Mouse (Mus musculus): ENCODE data around the gene Dars. TPM values are rescaled to one million over a fixed set of nuclear protein-coding genes. Genes with fewer than 3 reads are reported as not detected.

The Dars gene
- 163 and 165 TPM in 2 replicates for polyA plus RNA-seq (2015; fragmentation: Nextera tagmentation; extraction: Ambion mirVana)

GRCm38 (mm10) chr1:128416584-128417532 lies at the start of gene Dars:
Gene Dars, minus strand, starts transcription at chr1:128417368.
- ATAC-seq (ENCODE audit: low FRiP score): peak; percentile 95
- H3K9me3 ChIP-seq: no peaks in the 10 kb centered on the region
- H3K4me1 ChIP-seq (replicated peaks): 0 out of 2 replicates have a peak, but pooled peaks cover 3% of the 10 kb centered on the region
- H3K27me3 ChIP-seq: no peaks in the 10 kb centered on the region
- peaks cover 12% of the 10 kb centered on the region for H3K36me3 ChIP-seq
- H3K9ac ChIP-seq: peak within 1 kb of the TSS; percentile 96
- H3K4me2 ChIP-seq: peak within 1 kb of the TSS; percentile 71
- WGBS: under 1% methylated on average over 64 of the region's 68 CpGs
- peak within 1 kb of the TSS; percentile 93 for H3K27ac ChIP-seq
- H3K4me3 ChIP-seq: peak within 1 kb of the TSS; percentile 87

DNA sequence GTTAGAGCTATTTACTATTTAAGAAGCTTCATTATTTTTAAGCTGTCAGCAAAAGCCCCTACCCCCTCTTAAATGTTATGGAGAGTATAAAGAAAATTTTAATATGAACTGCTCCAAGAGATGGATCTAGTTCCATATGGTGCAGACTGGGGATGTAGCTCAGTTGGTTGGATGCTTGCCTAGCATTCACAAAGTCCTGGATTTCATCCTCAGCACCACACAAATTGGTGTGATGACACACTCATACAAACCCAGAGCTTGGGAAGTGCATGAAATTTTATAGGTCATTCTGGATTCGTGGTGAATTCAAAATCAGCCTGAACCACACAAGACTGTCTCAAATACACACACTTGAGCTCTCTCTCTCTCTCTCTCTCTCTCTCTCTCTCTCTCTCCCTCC lies 49.7 kb upstream of the Dars start:
- Histone ChIP-seq H3K4me3 (no peak overlapping the region), H3K9me3 (no peaks in the 10 kb centered on the region), H3K4me1 (replicated peaks) (no peaks in the 10 kb centered on the region), H3K27me3 (no peaks in the 10 kb centered on the region), H3K9ac (no peak overlapping the region), H3K36me3 (no peaks in the 10 kb centered on the region), H3K27ac (no peak overlapping the region), H3K4me2 (no peak overlapping the region)
- no peak for ATAC-seq (ENCODE audit: low FRiP score)
- WGBS: 67% methylated on average over 1 of the region's 1 CpGs

- Histone ChIP-seq H3K4me2 (no peak overlapping the region), H3K27me3 (no peaks in the 10 kb centered on the region), H3K4me3 (no peak overlapping the region), H3K4me1 (replicated peaks) (peaks cover 3% of the 10 kb centered on the region; the same call in 1 of the 2 replicates), H3K36me3 (no peaks in the 10 kb centered on the region), H3K27ac (no peak overlapping the region), H3K9me3 (no peaks in the 10 kb centered on the region), H3K9ac (no peak overlapping the region)
- ATAC-seq (ENCODE audit: low FRiP score): no peak
- 90% methylated on average over 5 of the region's 5 CpGs for WGBS
These were observed 46.3 kb upstream of the Dars start for GRCm38 (mm10) chr1:128463478-128463877.

- 73% methylated on average over 3 of the region's 3 CpGs for WGBS
- H3K36me3 ChIP-seq: no peaks in the 10 kb centered on the region
- no peak overlapping the region for H3K4me2 ChIP-seq
These were observed 45.2 kb upstream of the Dars start for GRCm38 (mm10) chr1:128462389-128462788.

GRCm38 (mm10) chr1:128460780-128461179 lies 43.6 kb upstream of the Dars start:
- Histone ChIP-seq H3K4me1 (replicated peaks) (peaks cover 15% of the 10 kb centered on the region), H3K9me3 (no peaks in the 10 kb centered on the region), H3K27me3 (no peaks in the 10 kb centered on the region), H3K9ac (no peak overlapping the region), H3K27ac (no peak overlapping the region), H3K4me2 (no peak overlapping the region), H3K4me3 (no peak overlapping the region), H3K36me3 (no peaks in the 10 kb centered on the region)
- 71% methylated on average over 6 of the region's 6 CpGs for WGBS
- ATAC-seq (ENCODE audit: low FRiP score): no peak

More at GRCm38 (mm10) chr1:128462389-128462788, 45.2 kb upstream of the Dars start:
- no peak for ATAC-seq (ENCODE audit: low FRiP score)
- H3K27me3 ChIP-seq: no peaks in the 10 kb centered on the region
- no peak overlapping the region for H3K9ac ChIP-seq
- no peak overlapping the region for H3K27ac ChIP-seq
- H3K4me1 ChIP-seq (replicated peaks): peaks cover 8% of the 10 kb centered on the region
- H3K4me3 ChIP-seq: no peak overlapping the region
- H3K9me3 ChIP-seq: no peaks in the 10 kb centered on the region

GRCm38 (mm10) chr1:128459439-128459838 lies 42.3 kb upstream of the Dars start:
- H3K4me2 ChIP-seq: no peak overlapping the region
- no peaks in the 10 kb centered on the region for H3K9me3 ChIP-seq
- H3K36me3 ChIP-seq: no peaks in the 10 kb centered on the region
- H3K4me3 ChIP-seq: no peak overlapping the region
- H3K27ac ChIP-seq: no peak overlapping the region
- WGBS: 74% methylated on average over 1 of the region's 1 CpGs
- ATAC-seq (ENCODE audit: low FRiP score): no peak
- no peaks in the 10 kb centered on the region for H3K27me3 ChIP-seq
- no peak overlapping the region for H3K9ac ChIP-seq
- H3K4me1 ChIP-seq (replicated peaks): peaks cover 15% of the 10 kb centered on the region

DNA sequence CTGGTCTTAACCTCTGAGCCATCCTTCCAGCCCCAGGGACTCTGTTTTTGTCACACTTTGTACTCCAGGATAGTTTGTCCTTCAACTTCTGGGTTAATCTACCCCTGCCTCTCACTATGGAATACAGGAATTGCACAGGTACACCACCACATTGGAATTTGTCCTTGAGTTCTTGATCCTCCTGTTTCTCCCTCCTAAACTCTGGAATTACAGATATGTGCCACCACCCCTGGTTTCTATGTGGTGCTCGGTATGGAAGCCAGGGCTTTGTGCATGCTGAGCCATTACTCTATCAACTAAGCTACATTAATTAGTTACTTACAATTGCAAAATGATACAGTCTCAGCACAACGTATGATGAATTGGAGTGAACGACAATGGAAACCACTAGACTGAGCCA lies 41.8 kb upstream of the Dars start:
- H3K4me1 ChIP-seq (replicated peaks): peaks cover 15% of the 10 kb centered on the region
- WGBS: 71% methylated on average over 3 of the region's 3 CpGs
- H3K36me3 ChIP-seq: no peaks in the 10 kb centered on the region
- H3K9ac ChIP-seq: no peak overlapping the region
- H3K27me3 ChIP-seq: no peaks in the 10 kb centered on the region
- no peak overlapping the region for H3K27ac ChIP-seq
- H3K4me3 ChIP-seq: no peak overlapping the region
- H3K4me2 ChIP-seq: no peak overlapping the region
- no peak for ATAC-seq (ENCODE audit: low FRiP score)
- H3K9me3 ChIP-seq: no peaks in the 10 kb centered on the region

- peak overlapping the region; percentile 32 for H3K4me2 ChIP-seq
- no peaks in the 10 kb centered on the region for H3K27me3 ChIP-seq
- no peaks in the 10 kb centered on the region for H3K9me3 ChIP-seq
- WGBS: 35% methylated on average over 18 of the region's 18 CpGs
- H3K9ac ChIP-seq: peak overlapping the region; percentile 16; the same call in 1 of the 2 replicates
- H3K4me3 ChIP-seq: no peak overlapping the region
- H3K36me3 ChIP-seq: no peaks in the 10 kb centered on the region
- H3K27ac ChIP-seq: peak overlapping the region; percentile 59; the same call in 1 of the 2 replicates
- peaks cover 17% of the 10 kb centered on the region for H3K4me1 ChIP-seq (replicated peaks)
- peak; percentile 61; the same call in 1 of the 2 replicates for ATAC-seq (ENCODE audit: low FRiP score)
These were observed 39.8 kb upstream of the Dars start for GRCm38 (mm10) chr1:128456844-128457445.

DNA sequence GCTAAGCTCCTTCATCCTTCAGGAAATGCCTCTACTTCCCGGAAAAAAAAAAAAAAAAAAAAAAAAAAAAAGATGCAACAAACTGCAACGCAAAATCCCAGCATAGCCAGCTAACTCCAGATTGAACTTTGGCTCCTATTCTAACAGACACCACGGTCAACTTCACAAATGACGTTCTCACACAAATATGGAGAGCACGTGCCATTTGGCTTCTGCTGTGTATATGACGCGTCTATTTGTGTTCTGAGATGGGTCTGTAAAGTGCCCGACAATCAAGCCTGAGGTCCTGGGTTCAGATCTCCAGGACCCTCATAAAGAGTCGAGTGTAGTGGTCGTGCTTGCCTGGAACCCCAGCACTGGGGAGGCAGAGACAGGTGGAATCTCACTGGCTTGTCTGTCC lies 39.1 kb upstream of the Dars start:
- H3K27ac ChIP-seq: 0 out of 2 replicates have a peak overlapping the region, but pooled peaks have one; percentile 59
- no peak overlapping the region for H3K4me3 ChIP-seq
- WGBS: 94% methylated on average over 10 of the region's 10 CpGs
- no peak overlapping the region for H3K4me2 ChIP-seq
- ATAC-seq (ENCODE audit: low FRiP score): no peak
- no peaks in the 10 kb centered on the region for H3K9me3 ChIP-seq
- H3K36me3 ChIP-seq: no peaks in the 10 kb centered on the region
- peaks cover 18% of the 10 kb centered on the region for H3K4me1 ChIP-seq (replicated peaks)
- H3K27me3 ChIP-seq: no peaks in the 10 kb centered on the region
- H3K9ac ChIP-seq: no peak overlapping the region

DNA sequence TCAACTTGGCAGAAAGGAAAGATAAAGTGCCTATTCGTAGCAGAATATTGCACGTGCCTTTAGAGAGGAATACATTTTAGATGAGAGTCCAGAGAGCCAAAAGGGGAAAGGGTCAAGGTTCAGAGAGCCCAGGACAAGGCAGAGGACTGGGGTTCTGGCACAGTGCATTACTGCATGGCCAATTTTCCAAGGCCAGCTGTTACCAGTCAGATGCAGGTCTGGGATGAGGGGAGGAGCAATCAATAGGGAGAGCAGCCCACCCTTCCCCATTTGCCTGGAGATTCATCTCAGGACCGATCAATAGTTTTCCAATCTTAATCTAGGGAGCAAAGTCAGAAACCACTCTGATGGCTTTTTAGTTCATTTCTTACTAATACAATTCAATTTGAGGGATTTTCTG lies 35.0 kb upstream of the Dars start:
- no peak overlapping the region for H3K4me2 ChIP-seq
- H3K9ac ChIP-seq: no peak overlapping the region
- no peaks in the 10 kb centered on the region for H3K9me3 ChIP-seq
- no peak overlapping the region for H3K27ac ChIP-seq
- 69% methylated on average over 3 of the region's 3 CpGs for whole genome bisulfite sequencing
- no peak for ATAC-seq (ENCODE audit: low FRiP score)
- no peak overlapping the region for H3K4me3 ChIP-seq
- peaks cover 11% of the 10 kb centered on the region for H3K4me1 ChIP-seq (replicated peaks)
- no peaks in the 10 kb centered on the region for H3K36me3 ChIP-seq
- H3K27me3 ChIP-seq: no peaks in the 10 kb centered on the region

GRCm38 (mm10) chr1:128451183-128451582 lies 34.0 kb upstream of the Dars start:
- H3K4me1 ChIP-seq (replicated peaks): peaks cover 6% of the 10 kb centered on the region; the same call in 1 of the 2 replicates
- no peaks in the 10 kb centered on the region for H3K36me3 ChIP-seq
- H3K4me2 ChIP-seq: no peak overlapping the region
- ATAC-seq (ENCODE audit: low FRiP score): no peak
- no peaks in the 10 kb centered on the region for H3K27me3 ChIP-seq
- no peaks in the 10 kb centered on the region for H3K9me3 ChIP-seq
- H3K9ac ChIP-seq: no peak overlapping the region
- no peak overlapping the region for H3K4me3 ChIP-seq
- 66% methylated on average over 4 of the region's 4 CpGs for WGBS
- no peak overlapping the region for H3K27ac ChIP-seq

- WGBS: 91% methylated on average over 7 of the region's 7 CpGs
- H3K9ac ChIP-seq: no peak overlapping the region
- H3K27ac ChIP-seq: no peak overlapping the region
- H3K4me1 ChIP-seq (replicated peaks): peaks cover 6% of the 10 kb centered on the region; the same call in 1 of the 2 replicates
- no peaks in the 10 kb centered on the region for H3K36me3 ChIP-seq
- no peak overlapping the region for H3K4me3 ChIP-seq
- no peaks in the 10 kb centered on the region for H3K9me3 ChIP-seq
- ATAC-seq (ENCODE audit: low FRiP score): no peak
- no peak overlapping the region for H3K4me2 ChIP-seq
- no peaks in the 10 kb centered on the region for H3K27me3 ChIP-seq
These were observed 30.2 kb upstream of the Dars start for GRCm38 (mm10) chr1:128447206-128447902.
